Mouse (Mus musculus) embryo, embryonic 10 days (tissue): ENCODE results near the gene Gpr132.
"Not testable (repeated sequence)": the region's sequence is repeated elsewhere in the genome, so short reads cannot be mapped to it uniquely, and the experiment has no call there.

Experiments used
- DNase-seq: peaks from one replicate; pipeline ENCODE4 v3.0.0-alpha.2; 2015; ENCODE audit warnings: low spot score

Gpr132 gene

GRCm38 (mm10) chr12:112820401-112820999, 47.5 kb downstream of the Gpr132 start:
- no peak for DNase-seq

GRCm38 (mm10) chr12:112819057-112819662, 48.9 kb downstream of the Gpr132 start:
- no peak for DNase-seq

GRCm38 (mm10) chr12:112816866-112817265, 51.2 kb downstream of the Gpr132 start:
- DNase-seq = not testable (repeated sequence)

- DNase-seq = peak; percentile 63
Measured at GRCm38 (mm10) chr12:112816294-112816693, 51.7 kb downstream of the Gpr132 start.

- DNase-seq = no peak
Measured at GRCm38 (mm10) chr12:112814682-112815470, 53.2 kb downstream of the Gpr132 start.

- no peak for DNase-seq
Measured at GRCm38 (mm10) chr12:112813370-112813769, 54.7 kb downstream of the Gpr132 start.

- DNase-seq = no peak
Measured at GRCm38 (mm10) chr12:112810092-112810885, 57.7 kb downstream of the Gpr132 start.

- DNase-seq = no peak
Measured at GRCm38 (mm10) chr12:112809641-112810040, 58.4 kb downstream of the Gpr132 start.

GRCm38 (mm10) chr12:112808587-112809364, 59.3 kb downstream of the Gpr132 start, which contains the start of gene Clba1:
TSS of gene Clba1 (plus strand) at chr12:112808937.
- peak; percentile 97 for DNase-seq

- no peak for DNase-seq
Measured at GRCm38 (mm10) chr12:112808212-112808586, 59.8 kb downstream of the Gpr132 start.

GRCm38 (mm10) chr12:112807796-112808195, 60.2 kb downstream of the Gpr132 start:
- DNase-seq = no peak

- DNase-seq = no peak
Measured at GRCm38 (mm10) chr12:112806044-112806443, 62.0 kb downstream of the Gpr132 start.

GRCm38 (mm10) chr12:112804046-112804445, 64.0 kb downstream of the Gpr132 start:
- DNase-seq = no peak

- DNase-seq = no peak
Measured at GRCm38 (mm10) chr12:112802917-112803316, 65.1 kb downstream of the Gpr132 start.

- DNase-seq = peak; percentile 91
Measured at GRCm38 (mm10) chr12:112801864-112802846, 65.9 kb downstream of the Gpr132 start, which contains the start of gene Ahnak2. TSS of gene Ahnak2 (minus strand) at chr12:112802657.
